Mouse (Mus musculus) megakaryocyte-erythroid progenitor cell, adult 5-6 weeks (primary cell): ENCODE data around the gene Fosl1. TPM values are rescaled to one million over a fixed set of nuclear protein-coding genes. Genes with fewer than 3 reads are reported as not detected.

Experiments used
- ATAC-seq: replicated peaks from 2 replicates; pipeline ENCODE4 v1.8.0; 2016; ENCODE audit warnings: mild to moderate bottlenecking, inconsistent platforms; ENCODE audit not compliant: severe bottlenecking, poor library complexity, low FRiP score, low TSS enrichment
- total RNA-seq, 2 experiments: library from RNA; stranded (forward) in 1 of 2; stranded (reverse) in 1 of 2; fragments of 200-1000, 215-1000 nt in 1 of 2; fragments of >200 nt in 1 of 2; fragmentation: Nextera tagmentation in 1 of 2; gene quantifications; 2 replicates each; pipeline ENCODE4 v1.2.3; 2014 to 2017

The Fosl1 gene
- total RNA-seq, 2 experiments from 2014 or later: 0.66 to 1.9 TPM

- no peak for ATAC-seq
Observed at GRCm38 (mm10) chr19:5455037-5455436, 7.7 kb downstream of the Fosl1 start.

DNA sequence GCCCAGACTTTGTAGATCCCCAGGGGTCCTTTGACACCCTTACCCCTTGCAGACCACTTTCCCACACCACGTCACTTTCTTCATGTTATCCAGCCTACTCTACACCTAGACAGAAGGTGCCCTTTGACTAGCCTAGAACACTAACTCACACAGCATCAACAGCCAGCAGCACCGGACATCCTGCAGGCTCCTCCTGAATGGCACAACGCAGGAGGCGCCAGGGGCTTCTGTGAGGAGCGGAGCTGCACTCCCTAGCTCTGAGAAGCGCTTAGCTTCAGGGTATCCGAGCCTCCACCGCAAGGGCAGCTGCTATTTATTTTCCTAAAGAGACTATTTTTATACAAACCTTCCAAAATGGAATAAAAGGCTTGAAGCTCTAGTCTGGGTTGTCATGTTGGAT, 8.2 kb downstream of the Fosl1 start:
- no peak for ATAC-seq

- no peak for ATAC-seq
Observed at GRCm38 (mm10) chr19:5456241-5456921, 9.0 kb downstream of the Fosl1 start.

DNA sequence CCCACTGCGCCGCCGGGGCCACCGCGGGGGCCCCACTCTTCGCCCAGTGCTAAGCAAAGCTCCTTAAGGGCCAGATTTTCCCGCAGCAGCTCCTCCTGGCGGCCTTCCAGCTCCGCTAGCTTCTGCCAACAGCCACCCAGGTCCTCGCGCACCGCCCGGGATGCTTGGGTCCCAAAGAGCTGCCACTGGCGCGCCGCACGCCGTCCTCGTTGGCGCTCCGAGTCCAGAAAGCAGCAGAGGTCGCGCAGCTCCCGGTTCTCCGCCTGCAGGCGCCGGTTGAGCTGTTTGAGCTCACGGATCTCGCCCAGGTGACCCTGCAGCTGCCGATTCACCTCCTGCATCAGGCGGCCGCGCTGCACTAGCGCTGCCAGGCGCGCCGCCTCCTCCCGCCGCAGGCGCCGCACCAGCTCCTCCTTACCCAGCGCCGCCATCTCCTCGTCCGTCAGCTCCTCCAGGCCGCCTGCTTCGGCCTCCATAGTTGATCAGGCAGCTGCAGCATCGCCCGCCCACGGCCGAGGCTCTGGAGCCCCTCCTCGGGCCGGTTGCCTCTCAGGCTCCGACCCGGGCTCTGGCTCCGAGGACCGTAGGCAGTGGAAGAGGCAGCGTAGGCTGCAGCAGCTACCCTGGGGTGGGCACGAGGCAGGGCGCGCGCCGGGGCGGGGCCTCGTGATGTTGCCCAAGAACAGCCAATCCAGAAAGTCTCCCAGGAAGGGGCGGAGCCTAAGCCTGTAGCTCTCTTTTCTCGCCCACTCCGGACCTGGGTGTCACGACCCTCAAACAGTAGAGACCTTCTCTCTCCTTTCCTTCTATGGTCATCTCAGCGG, 9.8 kb downstream of the Fosl1 start:
- ATAC-seq: peak; percentile 89

DNA sequence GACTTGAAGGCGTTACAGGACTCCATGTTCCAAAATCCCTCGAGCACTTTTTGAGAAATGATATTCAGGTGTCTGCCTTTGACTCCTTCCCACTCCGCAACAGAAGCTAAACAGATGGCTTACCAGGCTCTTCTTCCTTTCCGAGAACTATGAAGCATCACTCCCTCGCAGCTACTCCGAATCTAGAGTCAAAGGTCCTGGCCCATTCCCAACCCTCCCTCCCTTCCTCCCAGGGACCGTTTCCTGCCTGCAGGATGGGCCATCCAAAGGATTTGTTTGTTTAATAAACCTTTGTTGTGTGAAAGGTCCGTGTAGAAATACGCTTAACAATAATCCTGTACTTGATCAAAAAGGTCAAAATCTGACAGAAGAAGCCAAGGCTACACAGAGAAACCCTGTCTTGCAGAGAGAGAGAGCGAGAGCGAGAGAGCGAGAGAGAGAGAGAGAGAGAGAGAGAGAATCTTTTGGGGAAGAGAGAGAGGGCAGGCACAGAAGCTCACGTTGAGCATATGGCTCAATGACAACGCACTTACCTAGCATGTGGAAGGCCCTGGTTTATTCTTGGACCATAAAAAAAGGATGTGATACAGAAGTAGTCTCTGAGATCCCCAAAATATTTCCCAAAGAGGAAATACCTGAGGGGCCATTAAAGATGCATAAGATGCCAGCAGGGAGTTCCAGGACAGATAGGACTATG, 10.5 kb downstream of the Fosl1 start, which contains the start of gene Ccdc85b:
Gene Ccdc85b, minus strand, starts transcription at position 149 of the 697 bp plus-strand sequence.
- ATAC-seq: no peak

GRCm38 (mm10) chr19:5459019-5459418, 11.7 kb downstream of the Fosl1 start:
- no peak for ATAC-seq

DNA sequence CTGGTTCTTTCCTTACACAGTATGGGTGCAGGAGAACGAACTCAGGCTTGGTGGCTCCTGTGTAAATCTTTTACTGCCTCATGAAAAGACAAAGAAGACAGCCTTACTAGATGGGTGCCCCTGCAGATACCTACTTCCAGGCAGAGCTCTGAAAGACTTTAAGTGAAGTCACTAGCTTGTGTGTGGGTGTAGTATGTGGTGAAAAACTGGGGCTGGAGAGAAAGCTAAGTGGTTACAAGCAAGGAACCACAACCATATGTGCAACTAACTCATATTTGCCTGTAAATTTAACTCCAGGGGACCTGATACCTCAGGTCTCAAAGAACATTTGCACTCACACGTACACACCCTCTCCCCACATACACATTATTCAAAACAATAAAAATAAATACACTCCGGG, 12.5 kb downstream of the Fosl1 start:
- ATAC-seq: no peak

DNA sequence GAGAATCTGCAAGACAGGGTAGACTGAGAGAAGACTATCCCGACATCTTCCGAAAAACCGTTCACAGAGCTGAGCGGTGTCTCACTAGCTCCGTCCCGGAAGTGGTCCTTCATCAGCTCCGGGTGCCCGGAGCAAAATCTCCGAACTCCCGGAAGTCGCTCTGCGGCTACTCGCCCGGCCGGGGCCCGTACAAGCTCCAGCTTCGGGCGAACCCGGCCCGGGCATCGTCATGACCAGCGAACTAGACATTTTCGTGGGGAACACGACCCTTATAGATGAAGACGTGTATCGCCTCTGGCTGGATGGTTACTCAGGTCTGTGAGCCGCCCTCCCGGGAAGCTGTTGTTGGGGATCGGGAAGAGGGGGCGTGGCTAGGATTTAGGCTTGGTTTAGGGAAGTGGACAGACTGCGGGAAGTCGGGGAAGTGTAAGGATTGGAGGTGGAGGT, 13.1 kb downstream of the Fosl1 start, which contains the start of gene Fibp:
Gene Fibp, plus strand, starts transcription at position 151 of the 447 bp plus-strand sequence.
- peak; percentile 69; the same call in 1 of the 2 replicates for ATAC-seq

DNA sequence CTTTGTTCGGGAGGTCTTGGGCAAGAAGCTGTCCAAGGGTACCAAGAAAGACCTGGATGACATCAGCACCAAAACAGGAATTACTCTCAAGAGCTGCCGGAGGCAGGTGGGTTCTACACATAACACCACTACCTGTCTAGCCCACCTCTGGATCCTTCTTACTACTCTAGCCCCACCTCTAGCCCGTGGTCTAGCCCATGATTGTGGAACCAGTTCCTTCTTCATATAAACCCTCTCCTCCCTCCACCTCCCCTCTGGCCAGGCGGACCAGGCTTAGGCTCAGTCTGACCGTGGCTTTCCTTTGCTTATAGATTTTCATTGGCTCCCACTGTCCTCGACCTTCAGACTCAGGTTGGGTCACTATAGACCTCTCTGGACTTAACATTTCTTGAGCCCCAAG, 14.1 kb downstream of the Fosl1 start:
- ATAC-seq: no peak

DNA sequence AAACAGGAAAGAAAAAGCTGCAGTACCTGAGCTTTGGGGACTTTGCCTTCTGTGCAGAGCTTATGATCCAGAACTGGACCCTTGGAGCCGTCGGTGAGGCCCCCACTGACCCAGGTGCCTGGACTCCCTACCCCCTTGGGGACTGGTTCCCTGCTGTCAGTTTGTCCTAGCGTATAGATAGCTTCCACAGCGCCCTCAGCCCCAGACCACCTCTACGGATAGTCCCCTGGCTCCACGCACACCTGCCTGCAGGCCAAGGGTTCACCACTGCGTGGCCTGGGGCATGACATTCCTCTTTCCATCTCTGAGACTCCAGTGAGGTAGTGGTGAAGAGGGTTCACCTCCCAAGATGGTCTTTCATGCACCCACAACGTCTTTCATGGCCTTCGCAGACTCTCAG, 15.9 kb downstream of the Fosl1 start:
- no peak for ATAC-seq

DNA sequence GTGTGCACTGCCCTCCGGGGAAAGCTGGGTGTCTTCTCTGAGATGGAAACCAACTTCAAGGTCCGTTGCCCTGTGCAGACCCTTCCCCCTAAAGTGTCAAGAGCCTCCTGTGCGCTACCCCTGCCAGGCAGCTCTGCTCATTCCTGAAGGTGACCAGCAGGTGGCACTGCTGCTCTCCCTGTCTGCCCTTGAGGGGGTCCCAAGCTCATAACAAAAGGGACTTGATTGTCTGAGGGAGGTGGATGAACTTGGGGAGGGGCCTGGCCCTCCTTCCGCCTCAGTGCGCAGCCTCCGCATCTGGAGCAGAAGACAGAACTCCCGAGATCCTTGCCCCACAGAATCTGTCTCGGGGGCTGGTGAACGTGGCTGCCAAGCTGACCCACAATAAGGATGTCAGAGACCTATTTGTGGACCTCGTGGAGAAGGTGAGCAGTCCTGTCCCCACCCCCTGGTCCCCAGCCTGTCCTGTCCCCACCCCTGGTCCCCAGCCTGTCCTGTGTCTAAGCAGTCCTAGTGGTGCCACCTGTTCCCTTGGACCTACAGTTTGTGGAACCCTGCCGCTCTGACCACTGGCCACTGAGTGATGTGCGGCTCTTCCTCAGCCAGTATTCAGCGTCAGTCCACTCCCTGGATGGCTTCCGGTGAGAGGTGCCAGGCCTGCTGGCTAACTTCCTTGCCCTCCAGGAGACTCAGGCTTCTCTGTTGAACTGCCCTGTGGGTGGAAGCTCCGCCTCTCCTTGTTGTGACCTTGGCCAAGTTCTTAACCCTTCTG, 16.6 kb downstream of the Fosl1 start:
- no peak for ATAC-seq

- no peak for ATAC-seq
Observed at GRCm38 (mm10) chr19:5465037-5465436, 17.7 kb downstream of the Fosl1 start.

GRCm38 (mm10) chr19:5466916-5467500, 19.7 kb downstream of the Fosl1 start:
- ATAC-seq: no peak

GRCm38 (mm10) chr19:5468374-5468773, 21.0 kb downstream of the Fosl1 start, which contains the start of gene Ctsw:
Ctsw (minus strand) TSS chr19:5468507.
- ATAC-seq: no peak

DNA sequence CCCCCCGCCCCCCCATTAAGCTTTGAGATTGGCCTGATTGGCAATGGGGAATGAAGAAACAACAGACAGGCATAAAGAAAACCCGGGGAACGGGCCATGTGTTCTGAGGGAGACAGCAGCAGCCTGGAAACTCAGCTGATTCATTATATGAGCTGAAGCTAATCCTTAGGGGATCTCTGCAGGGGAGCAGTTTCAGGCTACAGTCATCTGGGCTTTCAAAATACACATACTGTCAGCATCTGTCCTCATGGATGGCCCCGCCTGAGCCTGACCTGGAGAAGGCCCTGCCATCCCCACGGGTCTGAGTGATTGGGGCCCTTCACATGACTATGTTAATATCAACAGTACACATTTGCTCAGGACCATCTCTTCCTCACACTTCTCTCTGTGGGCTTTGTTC, 24.5 kb downstream of the Fosl1 start:
- no peak for ATAC-seq

DNA sequence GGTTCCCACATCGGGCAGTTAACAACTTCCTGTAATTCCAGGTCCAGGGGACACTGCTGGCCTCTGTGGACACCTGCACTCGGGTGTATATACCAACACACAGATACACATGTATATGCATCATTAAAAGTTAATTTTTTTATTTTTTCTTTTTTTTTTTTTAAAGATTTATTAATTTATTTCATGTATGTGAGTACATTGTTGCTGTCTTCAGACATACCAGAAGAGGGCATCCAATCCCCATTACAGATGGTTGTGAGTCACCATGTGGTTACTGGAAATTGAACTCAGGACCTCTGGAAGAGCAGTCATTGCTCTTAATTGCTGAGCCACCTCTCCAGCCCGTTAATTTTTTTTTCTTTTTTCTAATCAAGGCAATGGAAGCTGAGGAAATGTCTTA, 25.5 kb downstream of the Fosl1 start:
- ATAC-seq: no peak

GRCm38 (mm10) chr19:5473720-5474119, 26.4 kb downstream of the Fosl1 start, which contains the start of gene Efemp2:
Efemp2 (plus strand) TSS chr19:5473954.
- peak; percentile 45; the same call in 1 of the 2 replicates for ATAC-seq

DNA sequence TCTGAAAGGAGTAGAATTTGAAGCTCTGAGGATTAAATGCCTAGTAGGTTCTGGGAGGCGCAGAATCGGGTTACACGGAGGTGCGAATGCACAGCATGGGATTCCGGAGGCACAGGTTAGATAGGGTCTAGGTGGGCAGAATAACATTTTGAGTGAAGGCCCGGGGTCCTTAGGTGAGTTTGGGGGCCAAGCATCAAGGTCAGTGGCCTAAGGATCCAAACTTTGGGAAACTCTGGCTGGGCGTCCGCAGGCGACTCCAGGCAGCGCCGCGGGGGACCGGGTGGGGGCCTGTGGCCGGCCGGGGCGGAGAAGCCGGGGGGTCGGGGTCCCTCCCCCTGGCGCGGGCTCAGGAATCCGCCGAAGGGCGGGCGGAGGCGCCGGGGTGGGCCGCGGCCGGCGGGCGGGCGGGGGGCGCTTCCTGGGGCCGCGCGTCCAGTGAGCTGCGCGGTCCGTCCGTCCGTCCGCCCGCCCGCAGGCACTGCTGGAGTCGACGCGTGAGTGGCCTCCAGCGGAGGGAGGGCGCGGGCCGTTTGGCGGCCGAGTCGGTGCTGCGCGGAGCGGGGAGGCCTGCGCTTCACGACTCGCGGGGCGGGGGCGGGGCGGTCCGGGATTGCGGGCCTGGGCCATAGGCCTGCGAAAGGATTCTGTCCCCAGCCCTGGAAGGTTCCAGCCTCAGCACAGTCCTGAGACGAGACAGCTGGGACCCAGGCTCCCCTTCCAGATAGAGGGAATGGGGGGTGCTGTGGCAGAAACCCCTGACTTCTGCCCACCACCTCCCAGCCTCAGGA, 27.1 kb downstream of the Fosl1 start:
- no peak for ATAC-seq
